Mouse (Mus musculus): ENCODE results near the gene Med21. TPM values are rescaled to one million over a fixed set of nuclear protein-coding genes. Genes with fewer than 3 reads are reported as not detected.

Med21 gene
- polyA plus RNA-seq, 1 experiment from 2014 or later: 107 TPM

- Histone ChIP-seq H3K36me3 (ENCODE audit: control insufficient read depth, insufficient read depth, low read length) (no peaks in the 10 kb centered on the region), H3K4me3 (ENCODE audit: low read depth, low read length) (peak overlapping the region; percentile 82), H3K27me3 (ENCODE audit: control insufficient read depth, insufficient read depth, low read length) (no peaks in the 10 kb centered on the region), H3K4me2 (replicated peaks; ENCODE audit: low read depth) (peak overlapping the region; percentile 89), H3K9me3 (ENCODE audit: control insufficient read depth, low read length) (no peaks in the 10 kb centered on the region), H3K27ac (replicated peaks) (peak overlapping the region; percentile 94), H3K4me1 (replicated peaks; ENCODE audit: control insufficient read depth, insufficient read depth) (no peaks in the 10 kb centered on the region), H3K9ac (ENCODE audit: low read length) (peak overlapping the region; percentile 89)
- TF ChIP-seq CTCF (IDR thresholded peaks at IDR 0.05; ENCODE audit: low read depth) (no peak), EP300 (optimal IDR thresholded peaks at IDR 0.05) (no peak)
- peak; percentile 43 for DNase-seq (ENCODE audit: low spot score)
- 16% methylated on average over 11 of the region's 11 CpGs for WGBS
- no peak for ATAC-seq (ENCODE audit: low FRiP score, low TSS enrichment)
These were observed 830 bp downstream of the Med21 start for GRCm38 (mm10) chr6:146643184-146643570.

- ATAC-seq (ENCODE audit: low FRiP score, low TSS enrichment): no peak
These were observed 7.7 kb downstream of the Med21 start for GRCm38 (mm10) chr6:146650013-146650412.

GRCm38 (mm10) chr6:146651431-146651830, 9.1 kb downstream of the Med21 start:
- no peak overlapping the region for H3K27ac ChIP-seq (replicated peaks)
- H3K9ac ChIP-seq (ENCODE audit: low read length): no peak overlapping the region
- no peak for TF ChIP-seq CTCF (IDR thresholded peaks at IDR 0.05; ENCODE audit: low read depth)
- TF ChIP-seq EP300 (optimal IDR thresholded peaks at IDR 0.05): no peak
- H3K4me2 ChIP-seq (replicated peaks; ENCODE audit: low read depth): no peak overlapping the region
- H3K27me3 ChIP-seq (ENCODE audit: control insufficient read depth, insufficient read depth, low read length): no peaks in the 10 kb centered on the region
- H3K4me1 ChIP-seq (replicated peaks; ENCODE audit: control insufficient read depth, insufficient read depth): no peaks in the 10 kb centered on the region
- no peak overlapping the region for H3K4me3 ChIP-seq (ENCODE audit: low read depth, low read length)
- H3K9me3 ChIP-seq (ENCODE audit: control insufficient read depth, low read length): no peaks in the 10 kb centered on the region
- ATAC-seq (ENCODE audit: low FRiP score, low TSS enrichment) (no peak), DNase-seq (ENCODE audit: low spot score) (no peak)
- peaks cover 3% of the 10 kb centered on the region; the same call in 1 of the 2 replicates for H3K36me3 ChIP-seq (ENCODE audit: control insufficient read depth, insufficient read depth, low read length)

More at GRCm38 (mm10) chr6:146650013-146650412, 7.7 kb downstream of the Med21 start:
- H3K36me3 ChIP-seq (ENCODE audit: control insufficient read depth, insufficient read depth, low read length): peaks cover 3% of the 10 kb centered on the region; the same call in 1 of the 2 replicates
- H3K9ac ChIP-seq (ENCODE audit: low read length): no peak overlapping the region
- 49% methylated on average over 2 of the region's 2 CpGs for WGBS
- H3K27ac ChIP-seq (replicated peaks): no peak overlapping the region
- TF ChIP-seq EP300 (optimal IDR thresholded peaks at IDR 0.05) (no peak), CTCF (IDR thresholded peaks at IDR 0.05; ENCODE audit: low read depth) (no peak)
- H3K9me3 ChIP-seq (ENCODE audit: control insufficient read depth, low read length): no peaks in the 10 kb centered on the region
- H3K4me3 ChIP-seq (ENCODE audit: low read depth, low read length): no peak overlapping the region
- H3K4me1 ChIP-seq (replicated peaks; ENCODE audit: control insufficient read depth, insufficient read depth): no peaks in the 10 kb centered on the region
- DNase-seq (ENCODE audit: low spot score): no peak
- H3K27me3 ChIP-seq (ENCODE audit: control insufficient read depth, insufficient read depth, low read length): no peaks in the 10 kb centered on the region
- H3K4me2 ChIP-seq (replicated peaks; ENCODE audit: low read depth): no peak overlapping the region

- H3K27ac ChIP-seq (replicated peaks): no peak overlapping the region
- H3K27me3 ChIP-seq (ENCODE audit: control insufficient read depth, insufficient read depth, low read length): no peaks in the 10 kb centered on the region
- no peaks in the 10 kb centered on the region for H3K4me1 ChIP-seq (replicated peaks; ENCODE audit: control insufficient read depth, insufficient read depth)
- H3K4me3 ChIP-seq (ENCODE audit: low read depth, low read length): no peak overlapping the region
- H3K9ac ChIP-seq (ENCODE audit: low read length): no peak overlapping the region
- TF ChIP-seq CTCF (IDR thresholded peaks at IDR 0.05; ENCODE audit: low read depth) (no peak), EP300 (optimal IDR thresholded peaks at IDR 0.05) (no peak)
- no peak for DNase-seq (ENCODE audit: low spot score)
- 38% methylated on average over 3 of the region's 3 CpGs for WGBS
- H3K9me3 ChIP-seq (ENCODE audit: control insufficient read depth, low read length): no peaks in the 10 kb centered on the region
- no peak for ATAC-seq (ENCODE audit: low FRiP score, low TSS enrichment)
- no peak overlapping the region for H3K4me2 ChIP-seq (replicated peaks; ENCODE audit: low read depth)
- peaks cover 3% of the 10 kb centered on the region; the same call in 1 of the 2 replicates for H3K36me3 ChIP-seq (ENCODE audit: control insufficient read depth, insufficient read depth, low read length)
These were observed 10.8 kb downstream of the Med21 start for GRCm38 (mm10) chr6:146653197-146653596.

- Histone ChIP-seq H3K9me3 (ENCODE audit: control insufficient read depth, low read length) (no peaks in the 10 kb centered on the region), H3K27me3 (ENCODE audit: control insufficient read depth, insufficient read depth, low read length) (no peaks in the 10 kb centered on the region), H3K4me3 (ENCODE audit: low read depth, low read length) (no peak overlapping the region), H3K9ac (ENCODE audit: low read length) (no peak overlapping the region), H3K4me2 (replicated peaks; ENCODE audit: low read depth) (no peak overlapping the region), H3K36me3 (ENCODE audit: control insufficient read depth, insufficient read depth, low read length) (no peaks in the 10 kb centered on the region), H3K4me1 (replicated peaks; ENCODE audit: control insufficient read depth, insufficient read depth) (no peaks in the 10 kb centered on the region), H3K27ac (replicated peaks) (no peak overlapping the region)
- 44% methylated on average over 2 of the region's 2 CpGs for WGBS
- no peak for TF ChIP-seq EP300 (optimal IDR thresholded peaks at IDR 0.05)
- peak; percentile 71 for TF ChIP-seq CTCF (IDR thresholded peaks at IDR 0.05; ENCODE audit: low read depth)
- peak; percentile 12 for DNase-seq (ENCODE audit: low spot score)
- ATAC-seq (ENCODE audit: low FRiP score, low TSS enrichment): no peak
These were observed 18.2 kb downstream of the Med21 start for GRCm38 (mm10) chr6:146660591-146660990.

- 62% methylated on average over 5 of the region's 5 CpGs for WGBS
- H3K36me3 ChIP-seq (ENCODE audit: control insufficient read depth, insufficient read depth, low read length): no peaks in the 10 kb centered on the region
- H3K4me3 ChIP-seq (ENCODE audit: low read depth, low read length): no peak overlapping the region
- DNase-seq (ENCODE audit: low spot score) (peak; percentile 5), ATAC-seq (ENCODE audit: low FRiP score, low TSS enrichment) (no peak)
- H3K9me3 ChIP-seq (ENCODE audit: control insufficient read depth, low read length): no peaks in the 10 kb centered on the region
- H3K27me3 ChIP-seq (ENCODE audit: control insufficient read depth, insufficient read depth, low read length): no peaks in the 10 kb centered on the region
- no peaks in the 10 kb centered on the region for H3K4me1 ChIP-seq (replicated peaks; ENCODE audit: control insufficient read depth, insufficient read depth)
- no peak overlapping the region for H3K27ac ChIP-seq (replicated peaks)
- H3K4me2 ChIP-seq (replicated peaks; ENCODE audit: low read depth): no peak overlapping the region
- H3K9ac ChIP-seq (ENCODE audit: low read length): no peak overlapping the region
- no peak for TF ChIP-seq EP300 (optimal IDR thresholded peaks at IDR 0.05)
- TF ChIP-seq CTCF (IDR thresholded peaks at IDR 0.05; ENCODE audit: low read depth): no peak
These were observed 19.3 kb downstream of the Med21 start for GRCm38 (mm10) chr6:146661655-146662054.
